Mouse (Mus musculus): Measurements from ENCODE around the gene Mok. TPM values are rescaled to one million over a fixed set of nuclear protein-coding genes. Genes with fewer than 3 reads are reported as not detected.

The Mok gene
- polyA plus RNA-seq, 1 experiment, result 5.4 TPM

- H3K4me1 ChIP-seq (ENCODE audit: control insufficient read depth, insufficient read depth, low read length), result peaks cover 16% of the 10 kb centered on the region
- H3K27ac ChIP-seq (ENCODE audit: insufficient read depth, low read depth, low read length), result no peak overlapping the region
- TF ChIP-seq CTCF (IDR thresholded peaks at IDR 0.05; ENCODE audit: low read depth, low read length) (no peak), POLR2A (IDR thresholded peaks at IDR 0.05; ENCODE audit: borderline replicate concordance, low read depth, low read length) (no peak)
- no peak overlapping the region for H3K4me3 ChIP-seq (ENCODE audit: insufficient read depth, low read length)
Observed at GRCm38 (mm10) chr12:110813624-110814023, 27.1 kb downstream of the Mok start.

GRCm38 (mm10) chr12:110813132-110813531, 27.6 kb downstream of the Mok start:
- Histone ChIP-seq H3K4me3 (ENCODE audit: insufficient read depth, low read length) (no peak overlapping the region), H3K4me1 (ENCODE audit: control insufficient read depth, insufficient read depth, low read length) (peaks cover 16% of the 10 kb centered on the region), H3K27ac (ENCODE audit: insufficient read depth, low read depth, low read length) (no peak overlapping the region)
- TF ChIP-seq POLR2A (IDR thresholded peaks at IDR 0.05; ENCODE audit: borderline replicate concordance, low read depth, low read length) (no peak), CTCF (IDR thresholded peaks at IDR 0.05; ENCODE audit: low read depth, low read length) (no peak)

GRCm38 (mm10) chr12:110808848-110809247, 31.9 kb downstream of the Mok start:
- TF ChIP-seq POLR2A (IDR thresholded peaks at IDR 0.05; ENCODE audit: borderline replicate concordance, low read depth, low read length), result no peak
- TF ChIP-seq CTCF (IDR thresholded peaks at IDR 0.05; ENCODE audit: low read depth, low read length), result no peak
- H3K4me1 ChIP-seq (ENCODE audit: control insufficient read depth, insufficient read depth, low read length), result peaks cover 9% of the 10 kb centered on the region
- no peak overlapping the region for H3K4me3 ChIP-seq (ENCODE audit: insufficient read depth, low read length)
- H3K27ac ChIP-seq (ENCODE audit: insufficient read depth, low read depth, low read length), result no peak overlapping the region

GRCm38 (mm10) chr12:110808430-110808829, 32.3 kb downstream of the Mok start:
- Histone ChIP-seq H3K27ac (ENCODE audit: insufficient read depth, low read depth, low read length) (no peak overlapping the region), H3K4me1 (ENCODE audit: control insufficient read depth, insufficient read depth, low read length) (peaks cover 8% of the 10 kb centered on the region), H3K4me3 (ENCODE audit: insufficient read depth, low read length) (no peak overlapping the region)
- no peak for TF ChIP-seq CTCF (IDR thresholded peaks at IDR 0.05; ENCODE audit: low read depth, low read length)
- TF ChIP-seq POLR2A (IDR thresholded peaks at IDR 0.05; ENCODE audit: borderline replicate concordance, low read depth, low read length), result no peak

- Histone ChIP-seq H3K27ac (ENCODE audit: insufficient read depth, low read depth, low read length) (no peak overlapping the region), H3K4me3 (ENCODE audit: insufficient read depth, low read length) (no peak overlapping the region), H3K4me1 (ENCODE audit: control insufficient read depth, insufficient read depth, low read length) (no peaks in the 10 kb centered on the region)
- TF ChIP-seq POLR2A (IDR thresholded peaks at IDR 0.05; ENCODE audit: borderline replicate concordance, low read depth, low read length) (no peak), CTCF (IDR thresholded peaks at IDR 0.05; ENCODE audit: low read depth, low read length) (peak; percentile 22; the same call in 1 of the 2 replicates)
Observed at GRCm38 (mm10) chr12:110806301-110806970, 34.3 kb downstream of the Mok start.

GRCm38 (mm10) chr12:110804261-110804660, 36.5 kb downstream of the Mok start:
- TF ChIP-seq POLR2A (IDR thresholded peaks at IDR 0.05; ENCODE audit: borderline replicate concordance, low read depth, low read length), result no peak
- no peak for TF ChIP-seq CTCF (IDR thresholded peaks at IDR 0.05; ENCODE audit: low read depth, low read length)
- Histone ChIP-seq H3K4me3 (ENCODE audit: insufficient read depth, low read length) (no peak overlapping the region), H3K27ac (ENCODE audit: insufficient read depth, low read depth, low read length) (no peak overlapping the region), H3K4me1 (ENCODE audit: control insufficient read depth, insufficient read depth, low read length) (peaks cover under 1% of the 10 kb centered on the region; the same call in 1 of the 2 replicates)

- no peak for TF ChIP-seq POLR2A (IDR thresholded peaks at IDR 0.05; ENCODE audit: borderline replicate concordance, low read depth, low read length)
- TF ChIP-seq CTCF (IDR thresholded peaks at IDR 0.05; ENCODE audit: low read depth, low read length), result no peak
- Histone ChIP-seq H3K4me1 (ENCODE audit: control insufficient read depth, insufficient read depth, low read length) (peaks cover 11% of the 10 kb centered on the region), H3K27ac (ENCODE audit: insufficient read depth, low read depth, low read length) (no peak overlapping the region), H3K4me3 (ENCODE audit: insufficient read depth, low read length) (no peak overlapping the region)
Observed at GRCm38 (mm10) chr12:110802674-110803297, 38.0 kb downstream of the Mok start.

- no peak overlapping the region for H3K4me3 ChIP-seq (ENCODE audit: insufficient read depth, low read length)
- TF ChIP-seq CTCF (IDR thresholded peaks at IDR 0.05; ENCODE audit: low read depth, low read length), result no peak
- no peak for TF ChIP-seq POLR2A (IDR thresholded peaks at IDR 0.05; ENCODE audit: borderline replicate concordance, low read depth, low read length)
- H3K4me1 ChIP-seq (ENCODE audit: control insufficient read depth, insufficient read depth, low read length), result peaks cover 18% of the 10 kb centered on the region
- no peak overlapping the region for H3K27ac ChIP-seq (ENCODE audit: insufficient read depth, low read depth, low read length)
Observed at GRCm38 (mm10) chr12:110801876-110802464, 38.8 kb downstream of the Mok start.

GRCm38 (mm10) chr12:110799226-110799625, 41.5 kb downstream of the Mok start:
- no peak overlapping the region for H3K4me3 ChIP-seq (ENCODE audit: insufficient read depth, low read length)
- H3K27ac ChIP-seq (ENCODE audit: insufficient read depth, low read depth, low read length), result no peak overlapping the region
- peaks cover 23% of the 10 kb centered on the region for H3K4me1 ChIP-seq (ENCODE audit: control insufficient read depth, insufficient read depth, low read length)
- TF ChIP-seq CTCF (IDR thresholded peaks at IDR 0.05; ENCODE audit: low read depth, low read length) (no peak), POLR2A (IDR thresholded peaks at IDR 0.05; ENCODE audit: borderline replicate concordance, low read depth, low read length) (no peak)

- Histone ChIP-seq H3K4me1 (ENCODE audit: control insufficient read depth, insufficient read depth, low read length) (peaks cover 23% of the 10 kb centered on the region), H3K4me3 (ENCODE audit: insufficient read depth, low read length) (no peak overlapping the region), H3K27ac (ENCODE audit: insufficient read depth, low read depth, low read length) (no peak overlapping the region)
- TF ChIP-seq CTCF (IDR thresholded peaks at IDR 0.05; ENCODE audit: low read depth, low read length), result no peak
- no peak for TF ChIP-seq POLR2A (IDR thresholded peaks at IDR 0.05; ENCODE audit: borderline replicate concordance, low read depth, low read length)
Observed at GRCm38 (mm10) chr12:110797842-110798431, 42.8 kb downstream of the Mok start.

Data from bone marrow macrophage, adult 2 months (primary cell).